Mouse (Mus musculus): ENCODE data around the gene Siah1a.

Siah1a gene

DNA sequence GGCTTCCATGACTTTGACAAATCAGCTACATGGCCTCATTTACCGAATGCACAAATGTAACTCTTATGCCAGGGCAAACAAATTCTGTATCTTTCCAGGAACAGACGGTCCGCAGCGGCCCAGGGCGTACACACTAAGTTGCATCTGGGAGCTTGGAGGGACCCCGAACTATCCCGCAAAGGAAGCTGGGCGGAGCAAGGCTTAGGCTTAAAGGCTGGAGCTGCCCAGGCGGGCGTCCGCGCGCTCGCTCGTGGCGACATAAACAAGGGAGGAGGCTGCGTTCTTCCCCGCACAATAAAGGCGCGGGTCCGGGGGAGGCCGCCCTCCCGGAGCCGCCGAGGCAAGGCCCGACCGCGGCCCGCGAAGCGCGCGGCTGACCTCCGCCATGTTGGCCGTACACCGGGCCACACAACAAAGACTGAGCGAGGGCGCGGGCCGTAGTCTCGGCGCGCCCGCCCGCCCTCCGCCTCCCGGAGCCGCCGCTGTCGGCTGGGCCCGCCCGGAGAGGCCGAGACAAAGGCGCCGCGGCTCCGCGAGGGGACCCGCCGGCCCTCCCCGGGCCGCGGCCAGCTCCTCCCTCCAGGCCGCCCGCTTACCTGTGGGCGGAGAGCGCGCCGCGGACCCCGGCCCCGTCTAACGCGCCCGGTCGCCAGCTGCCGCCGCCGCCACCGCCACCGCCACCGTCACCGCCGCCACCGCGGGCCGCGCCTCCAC, at the start of gene Siah1a, which contains the start of gene Gm10638:
Siah1a (minus strand) TSS at position 714 of the 714 bp plus-strand sequence.
Gm10638 (plus strand) TSS at position 479 of the 714 bp plus-strand sequence.
- Histone ChIP-seq H3K4me3 (replicated peaks; ENCODE audit: low read length) (peak within 1 kb of the TSS; percentile 91), H3K27me3 (ENCODE audit: insufficient read depth, low read length) (peaks cover 4% of the 10 kb centered on the region; the same call in 1 of the 2 replicates), H3K36me3 (ENCODE audit: insufficient read depth, low read length) (no peaks in the 10 kb centered on the region), H3K9me3 (ENCODE audit: low read length) (no peaks in the 10 kb centered on the region), H3K4me1 (replicated peaks; ENCODE audit: low read depth, low read length) (peaks cover 60% of the 10 kb centered on the region)
- no peak for TF ChIP-seq POU5F1 (IDR thresholded peaks at IDR 0.05; ENCODE audit: borderline replicate concordance, low read length)
- TF ChIP-seq NANOG (IDR thresholded peaks at IDR 0.05; ENCODE audit: borderline replicate concordance, low read length): no peak
- no peak for TF ChIP-seq CTCF (conservative IDR thresholded peaks at IDR 0.05; ENCODE audit: low read length)

DNA sequence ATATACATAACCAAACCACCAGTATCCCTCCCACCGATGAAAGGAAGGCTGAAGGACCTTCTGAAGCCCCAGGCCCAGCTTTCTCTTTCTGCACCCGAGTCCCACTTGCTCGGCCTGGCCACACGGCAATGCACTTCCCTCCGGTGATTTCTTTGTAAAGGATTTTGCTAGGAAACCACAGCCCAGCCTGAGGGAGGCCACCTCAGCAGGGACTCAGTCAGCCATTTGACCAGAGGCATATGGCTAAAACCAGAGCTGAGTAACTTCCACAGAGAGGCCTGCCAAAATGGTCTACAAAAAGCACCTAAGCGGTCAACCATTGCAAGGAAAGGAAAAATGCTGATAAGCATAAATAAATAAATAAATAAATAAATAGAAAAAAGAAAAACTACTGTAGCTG, 49.0 kb upstream of the Siah1a start:
- no peaks in the 10 kb centered on the region for H3K4me1 ChIP-seq (replicated peaks; ENCODE audit: low read depth, low read length)
- TF ChIP-seq POU5F1 (IDR thresholded peaks at IDR 0.05; ENCODE audit: borderline replicate concordance, low read length): no peak
- TF ChIP-seq CTCF (conservative IDR thresholded peaks at IDR 0.05; ENCODE audit: low read length): no peak
- peaks cover 39% of the 10 kb centered on the region for H3K9me3 ChIP-seq (ENCODE audit: low read length)
- H3K4me3 ChIP-seq (replicated peaks; ENCODE audit: low read length): no peak overlapping the region
- no peaks in the 10 kb centered on the region for H3K36me3 ChIP-seq (ENCODE audit: insufficient read depth, low read length)
- H3K27me3 ChIP-seq (ENCODE audit: insufficient read depth, low read length): no peaks in the 10 kb centered on the region

DNA sequence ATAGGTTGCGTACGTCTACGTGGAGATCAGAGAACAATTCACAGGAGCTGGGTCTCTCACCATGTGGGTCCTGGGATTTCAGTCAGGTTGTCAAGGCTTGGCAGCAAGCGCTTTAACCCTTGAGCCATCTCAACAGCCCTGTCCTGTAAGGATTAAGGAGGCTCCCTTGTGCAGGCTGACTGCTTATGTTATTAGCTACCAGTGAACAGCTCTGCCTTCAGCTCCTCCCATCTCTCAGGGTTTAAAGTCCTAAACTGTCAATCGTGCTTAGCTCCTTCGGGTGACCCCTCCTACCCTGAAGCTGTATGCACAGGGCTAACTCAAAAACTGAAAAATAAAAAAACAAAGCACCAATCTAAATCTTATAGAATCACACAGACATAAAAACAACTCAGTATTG, 45.8 kb upstream of the Siah1a start:
- Histone ChIP-seq H3K27me3 (ENCODE audit: insufficient read depth, low read length) (no peaks in the 10 kb centered on the region), H3K9me3 (ENCODE audit: low read length) (peaks cover 11% of the 10 kb centered on the region), H3K36me3 (ENCODE audit: insufficient read depth, low read length) (no peaks in the 10 kb centered on the region), H3K4me1 (replicated peaks; ENCODE audit: low read depth, low read length) (peaks cover 9% of the 10 kb centered on the region), H3K4me3 (replicated peaks; ENCODE audit: low read length) (no peak overlapping the region)
- no peak for TF ChIP-seq NANOG (IDR thresholded peaks at IDR 0.05; ENCODE audit: borderline replicate concordance, low read length)
- no peak for TF ChIP-seq CTCF (conservative IDR thresholded peaks at IDR 0.05; ENCODE audit: low read length)
- TF ChIP-seq POU5F1 (IDR thresholded peaks at IDR 0.05; ENCODE audit: borderline replicate concordance, low read length): no peak

DNA sequence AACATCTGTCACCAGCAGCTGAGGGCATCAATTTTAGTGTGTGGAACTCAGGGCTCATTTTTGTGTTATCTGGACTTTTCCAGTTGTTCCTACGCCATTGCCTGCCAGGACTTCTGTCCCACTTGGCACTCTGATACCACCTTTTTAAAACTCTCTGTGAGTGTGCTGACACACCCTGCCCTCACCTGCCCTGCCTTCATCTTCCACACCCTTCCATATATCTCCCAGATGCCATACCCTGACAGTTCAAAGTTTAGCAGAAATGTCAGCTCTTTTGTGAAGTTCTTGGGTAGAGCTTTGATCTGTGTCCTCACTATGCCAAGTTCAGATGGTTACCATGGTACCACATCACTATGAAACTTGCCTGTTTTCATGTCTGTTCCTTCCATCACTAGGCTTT, 43.8 kb upstream of the Siah1a start:
- Histone ChIP-seq H3K4me3 (replicated peaks; ENCODE audit: low read length) (no peak overlapping the region), H3K4me1 (replicated peaks; ENCODE audit: low read depth, low read length) (peaks cover 14% of the 10 kb centered on the region), H3K27me3 (ENCODE audit: insufficient read depth, low read length) (no peaks in the 10 kb centered on the region), H3K36me3 (ENCODE audit: insufficient read depth, low read length) (no peaks in the 10 kb centered on the region), H3K9me3 (ENCODE audit: low read length) (peaks cover 11% of the 10 kb centered on the region)
- TF ChIP-seq CTCF (conservative IDR thresholded peaks at IDR 0.05; ENCODE audit: low read length): no peak
- no peak for TF ChIP-seq NANOG (IDR thresholded peaks at IDR 0.05; ENCODE audit: borderline replicate concordance, low read length)
- TF ChIP-seq POU5F1 (IDR thresholded peaks at IDR 0.05; ENCODE audit: borderline replicate concordance, low read length): no peak

DNA sequence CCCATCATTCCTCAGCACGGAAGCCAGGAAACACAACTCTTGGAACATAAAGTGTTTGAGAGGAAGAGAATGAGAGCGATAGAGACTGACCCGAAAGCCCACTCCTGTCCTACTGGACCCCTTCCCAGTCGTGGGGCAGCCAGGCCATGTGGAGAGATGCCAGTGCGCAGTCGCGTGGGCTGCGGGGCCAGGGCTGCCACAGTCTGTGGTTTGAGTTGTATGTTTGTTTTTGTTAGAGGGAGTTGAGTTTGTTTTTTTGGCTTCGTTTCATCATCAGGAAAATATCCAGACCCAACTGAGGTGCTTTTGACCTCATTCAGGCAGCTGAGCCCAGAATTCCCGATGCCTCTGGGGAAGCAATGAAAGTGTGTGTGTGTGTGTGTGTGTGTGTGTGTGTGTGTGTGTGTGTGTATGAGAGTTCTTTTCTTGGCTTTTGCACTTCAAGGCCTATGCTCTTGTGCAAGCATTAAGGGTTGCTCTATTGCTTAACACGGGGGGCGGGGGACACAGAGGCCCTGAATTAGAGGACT, 42.2 kb upstream of the Siah1a start:
- H3K36me3 ChIP-seq (ENCODE audit: insufficient read depth, low read length): no peaks in the 10 kb centered on the region
- H3K4me1 ChIP-seq (replicated peaks; ENCODE audit: low read depth, low read length): peaks cover 14% of the 10 kb centered on the region
- TF ChIP-seq CTCF (conservative IDR thresholded peaks at IDR 0.05; ENCODE audit: low read length) (no peak), NANOG (IDR thresholded peaks at IDR 0.05; ENCODE audit: borderline replicate concordance, low read length) (no peak), POU5F1 (IDR thresholded peaks at IDR 0.05; ENCODE audit: borderline replicate concordance, low read length) (no peak)
- no peaks in the 10 kb centered on the region for H3K9me3 ChIP-seq (ENCODE audit: low read length)
- H3K27me3 ChIP-seq (ENCODE audit: insufficient read depth, low read length): no peaks in the 10 kb centered on the region
- H3K4me3 ChIP-seq (replicated peaks; ENCODE audit: low read length): no peak overlapping the region

DNA sequence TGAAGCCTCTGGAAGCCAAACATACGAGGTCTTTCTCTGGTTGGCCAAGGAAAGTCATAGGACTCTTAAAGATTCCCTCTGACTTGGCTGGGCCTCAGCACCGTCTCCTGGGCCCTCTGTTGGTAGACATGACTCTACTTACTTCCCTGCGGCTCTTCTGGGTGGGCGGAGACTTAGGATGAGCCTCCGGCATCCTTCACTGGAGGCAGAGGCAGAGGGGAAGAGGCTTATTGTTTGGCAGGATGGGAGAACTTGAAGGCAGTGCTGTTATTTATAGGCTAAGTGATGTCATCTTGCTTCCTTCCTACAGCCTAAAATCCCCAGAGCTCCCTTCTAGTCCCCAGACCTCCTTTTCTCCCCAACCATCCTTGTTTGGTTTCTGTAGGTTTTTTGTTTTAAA, 40.8 kb upstream of the Siah1a start:
- peaks cover 14% of the 10 kb centered on the region for H3K4me1 ChIP-seq (replicated peaks; ENCODE audit: low read depth, low read length)
- TF ChIP-seq CTCF (conservative IDR thresholded peaks at IDR 0.05; ENCODE audit: low read length) (no peak), NANOG (IDR thresholded peaks at IDR 0.05; ENCODE audit: borderline replicate concordance, low read length) (no peak), POU5F1 (IDR thresholded peaks at IDR 0.05; ENCODE audit: borderline replicate concordance, low read length) (no peak)
- H3K9me3 ChIP-seq (ENCODE audit: low read length): no peaks in the 10 kb centered on the region
- H3K27me3 ChIP-seq (ENCODE audit: insufficient read depth, low read length): no peaks in the 10 kb centered on the region
- H3K36me3 ChIP-seq (ENCODE audit: insufficient read depth, low read length): no peaks in the 10 kb centered on the region
- H3K4me3 ChIP-seq (replicated peaks; ENCODE audit: low read length): no peak overlapping the region

DNA sequence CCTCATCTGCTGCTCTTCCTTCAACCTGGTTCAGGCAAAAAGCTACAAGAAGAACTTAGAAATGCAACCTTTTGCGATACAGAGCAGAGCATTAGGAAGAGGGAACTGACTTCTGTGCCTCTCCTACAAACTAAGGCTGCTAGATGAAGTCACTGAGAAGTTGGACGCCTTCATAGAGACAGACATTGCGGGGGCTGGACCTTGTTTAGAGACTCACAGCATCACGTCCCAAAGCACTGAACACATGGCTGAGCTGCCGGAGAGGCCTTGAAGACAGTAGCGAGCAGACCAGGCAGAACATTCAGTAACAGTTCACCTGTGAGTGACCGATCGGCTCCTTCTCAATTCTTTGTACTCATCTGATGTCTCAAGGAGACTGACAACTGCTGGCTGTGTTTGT, 35.4 kb upstream of the Siah1a start:
- no peaks in the 10 kb centered on the region for H3K36me3 ChIP-seq (ENCODE audit: insufficient read depth, low read length)
- H3K4me3 ChIP-seq (replicated peaks; ENCODE audit: low read length): no peak overlapping the region
- H3K9me3 ChIP-seq (ENCODE audit: low read length): no peaks in the 10 kb centered on the region
- H3K4me1 ChIP-seq (replicated peaks; ENCODE audit: low read depth, low read length): peaks cover 23% of the 10 kb centered on the region
- no peaks in the 10 kb centered on the region for H3K27me3 ChIP-seq (ENCODE audit: insufficient read depth, low read length)
- TF ChIP-seq NANOG (IDR thresholded peaks at IDR 0.05; ENCODE audit: borderline replicate concordance, low read length): no peak
- no peak for TF ChIP-seq POU5F1 (IDR thresholded peaks at IDR 0.05; ENCODE audit: borderline replicate concordance, low read length)
- no peak for TF ChIP-seq CTCF (conservative IDR thresholded peaks at IDR 0.05; ENCODE audit: low read length)

DNA sequence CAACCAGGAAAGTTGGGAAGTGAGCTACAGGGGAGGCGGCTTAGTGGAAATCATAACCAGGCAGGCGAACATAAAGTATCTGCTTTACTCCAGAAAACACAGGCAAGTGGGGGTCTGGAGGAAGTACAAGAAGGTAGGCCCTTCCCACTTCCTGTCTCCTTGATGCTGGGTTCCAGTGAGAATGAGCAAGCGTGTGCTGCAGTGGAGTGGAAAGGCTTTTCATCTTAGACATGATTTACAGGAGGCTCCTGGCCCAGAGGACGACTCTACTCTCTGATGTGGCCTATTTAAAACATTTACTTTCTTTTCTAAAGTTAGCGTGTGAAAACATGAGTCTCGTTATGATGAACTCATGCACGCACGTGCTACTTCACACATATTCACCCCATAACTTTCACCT, 33.5 kb upstream of the Siah1a start:
- TF ChIP-seq POU5F1 (IDR thresholded peaks at IDR 0.05; ENCODE audit: borderline replicate concordance, low read length) (no peak), NANOG (IDR thresholded peaks at IDR 0.05; ENCODE audit: borderline replicate concordance, low read length) (no peak), CTCF (conservative IDR thresholded peaks at IDR 0.05; ENCODE audit: low read length) (no peak)
- Histone ChIP-seq H3K9me3 (ENCODE audit: low read length) (no peaks in the 10 kb centered on the region), H3K4me1 (replicated peaks; ENCODE audit: low read depth, low read length) (peaks cover 40% of the 10 kb centered on the region), H3K4me3 (replicated peaks; ENCODE audit: low read length) (no peak overlapping the region), H3K27me3 (ENCODE audit: insufficient read depth, low read length) (no peaks in the 10 kb centered on the region), H3K36me3 (ENCODE audit: insufficient read depth, low read length) (no peaks in the 10 kb centered on the region)

Measured in E14TG2a.4 (cell line).